Mouse (Mus musculus) CD8-positive naive resting alpha-beta T cell, adult 2 months (primary cell): ENCODE data around the gene Psmb9.
"Not testable (repeated sequence)": the region's sequence is repeated elsewhere in the genome, so short reads cannot be mapped to it uniquely, and the experiment has no call there.

Source experiments
- DNase-seq, 2 experiments: peaks; one replicate each; pipeline ENCODE4 v3.0.0; 2022; ENCODE audit warnings: low read depth in 2 of 2, low spot score in 2 of 2

The Psmb9 gene

GRCm38 (mm10) chr17:34187261-34187916 lies at the start of gene Psmb9, which contains the start of gene Tap1:
Gene Psmb9 (minus strand): TSS chr17:34187764.
Gene Tap1 (plus strand): TSS chr17:34187553.
- DNase-seq: peak; percentile 97 to 99

GRCm38 (mm10) chr17:34236691-34237090 lies 49.1 kb upstream of the Psmb9 start:
- no peak for DNase-seq

GRCm38 (mm10) chr17:34234926-34235325 lies 47.4 kb upstream of the Psmb9 start:
- peak; percentile 82 to 88 for DNase-seq

GRCm38 (mm10) chr17:34232021-34232420 lies 44.5 kb upstream of the Psmb9 start:
- DNase-seq: not testable (repeated sequence)

- not testable (repeated sequence) for DNase-seq
Measured at GRCm38 (mm10) chr17:34230971-34231370, 43.4 kb upstream of the Psmb9 start.

- DNase-seq: not testable (repeated sequence)
Measured at GRCm38 (mm10) chr17:34225911-34226310, 38.3 kb upstream of the Psmb9 start.

GRCm38 (mm10) chr17:34225426-34225825 lies 37.9 kb upstream of the Psmb9 start:
- DNase-seq: no peak

GRCm38 (mm10) chr17:34224816-34225215 lies 37.3 kb upstream of the Psmb9 start:
- DNase-seq: no peak

- not testable (repeated sequence) for DNase-seq
Measured at GRCm38 (mm10) chr17:34220401-34220800, 32.8 kb upstream of the Psmb9 start.

- peak; percentile 33 to 62 for DNase-seq
Measured at GRCm38 (mm10) chr17:34219801-34220200, 32.2 kb upstream of the Psmb9 start.

GRCm38 (mm10) chr17:34219096-34219495 lies 31.5 kb upstream of the Psmb9 start:
- peak; percentile 75 to 86 for DNase-seq

- DNase-seq: no peak
Measured at GRCm38 (mm10) chr17:34218675-34219074, 31.1 kb upstream of the Psmb9 start.

- DNase-seq: no peak
Measured at GRCm38 (mm10) chr17:34217986-34218385, 30.4 kb upstream of the Psmb9 start.

GRCm38 (mm10) chr17:34217216-34217928 lies 29.8 kb upstream of the Psmb9 start:
- peak in 1 of 2 experiments; percentile 0 for DNase-seq

GRCm38 (mm10) chr17:34215176-34215575 lies 27.6 kb upstream of the Psmb9 start:
- no peak for DNase-seq

- no peak for DNase-seq
Measured at GRCm38 (mm10) chr17:34213936-34214335, 26.4 kb upstream of the Psmb9 start.

GRCm38 (mm10) chr17:34211746-34212365 lies 24.3 kb upstream of the Psmb9 start:
- DNase-seq: peak in 1 of 2 experiments; percentile 42

- no peak for DNase-seq
Measured at GRCm38 (mm10) chr17:34210599-34210998, 23.0 kb upstream of the Psmb9 start.

GRCm38 (mm10) chr17:34209680-34210079 lies 22.1 kb upstream of the Psmb9 start:
- no peak for DNase-seq

- no peak for DNase-seq
Measured at GRCm38 (mm10) chr17:34208421-34208820, 20.9 kb upstream of the Psmb9 start.

GRCm38 (mm10) chr17:34207866-34208265 lies 20.3 kb upstream of the Psmb9 start:
- DNase-seq: no peak

GRCm38 (mm10) chr17:34207456-34207855 lies 19.9 kb upstream of the Psmb9 start:
- DNase-seq: no peak
